Comparison of ENCODE assay signal across 21 mouse cellular contexts in genomic region chr4:134328832-134329231, GRCm38 (mm10). TPM values are rescaled to one million over a fixed set of nuclear protein-coding genes. Genes with fewer than 3 reads are reported as not detected.
"Had no signal": no experiment of that assay in that cellular context is flagged by ENCODE, and none has a peak within 500 bp of the region (broad histone marks: within the 10 kb centered on the region; RNA-seq: fewer than 3 reads in every experiment).

No protein-coding gene starts in this region.

- H3K9me3 ChIP-seq: liver, embryonic 13.5 days; liver, embryonic 15.5 days; megakaryocyte, embryonic 14.5 days; midbrain, embryonic 13.5 days; midbrain, embryonic 15.5 days; neural tube, embryonic 12.5 days had no signal

- ATAC-seq: liver, postnatal 0 days; lung, postnatal 0 days; midbrain, embryonic 13.5 days; midbrain, embryonic 15.5 days had no signal

- H3K4me2 ChIP-seq: liver, embryonic 13.5 days; liver, embryonic 15.5 days; midbrain, embryonic 11.5 days; midbrain, embryonic 13.5 days; midbrain, embryonic 15.5 days; neural tube, embryonic 12.5 days had no signal

- DNase-seq: liver, embryonic 13.5 days; liver, postnatal 0 days; lung, postnatal 36 days; right cerebral cortex, postnatal 14 days; spleen, adult 18-20 months; thymus, adult 18-20 months; thymus, postnatal 14 days; thymus, postnatal 36 days had no signal

- H3K36me3 ChIP-seq: liver, embryonic 13.5 days; liver, embryonic 15.5 days; midbrain, embryonic 13.5 days; midbrain, embryonic 15.5 days; neural tube, embryonic 12.5 days had no signal

- H3K27me3 ChIP-seq: liver, embryonic 13.5 days; liver, embryonic 15.5 days; midbrain, embryonic 15.5 days; neural tube, embryonic 12.5 days had no signal

- H3K9ac ChIP-seq: liver, embryonic 13.5 days; liver, embryonic 15.5 days; liver, postnatal 0 days; midbrain, embryonic 13.5 days; midbrain, embryonic 15.5 days; neural tube, embryonic 12.5 days had no signal

- H3K27ac ChIP-seq: liver, embryonic 13.5 days; liver, embryonic 15.5 days; macrophage; midbrain, embryonic 13.5 days; midbrain, embryonic 15.5 days; neural tube, embryonic 12.5 days had no signal

- H3K4me1 ChIP-seq: liver, embryonic 13.5 days; liver, embryonic 15.5 days; midbrain, embryonic 13.5 days; midbrain, embryonic 15.5 days; neural tube, embryonic 12.5 days had no signal

- H3K4me3 ChIP-seq: liver, embryonic 13.5 days; liver, embryonic 15.5 days; megakaryocyte, embryonic 14.5 days; midbrain, embryonic 13.5 days; midbrain, embryonic 15.5 days; neural tube, embryonic 12.5 days had no signal

RNA-seq across cellular contexts. Expression of gene Trim63, which starts 13.9 kb away (rescaled TPM):
- total RNA-seq: megakaryocyte progenitor cell, adult 5-6 weeks; monocyte, adult 5-6 weeks; neutrophil, adult 5-6 weeks had no signal
- polyA plus RNA-seq: macrophage; midbrain, embryonic 11.5 days; stomach, embryonic 14.5 days had no signal

RNA-seq across cellular contexts. Expression of gene Slc30a2, which starts 14.1 kb away (rescaled TPM):
- total RNA-seq: midbrain, postnatal 0 days; monocyte, adult 5-6 weeks; neutrophil, adult 5-6 weeks had no signal
- polyA plus RNA-seq: liver, embryonic 13.5 days; liver, postnatal 0 days; macrophage; midbrain, embryonic 11.5 days; neural tube, embryonic 12.5 days; stomach, embryonic 14.5 days had no signal

RNA-seq across cellular contexts. Expression of gene Extl1, which starts 54.8 kb away (rescaled TPM):
- total RNA-seq: megakaryocyte progenitor cell, adult 5-6 weeks; monocyte, adult 5-6 weeks had no signal
